Mouse (Mus musculus) liver, embryonic 14.5 days (tissue): Measurements from ENCODE around the gene Arhgap10.

Source experiments
- CTCF ChIP-seq: IDR thresholded peaks from 2 replicates; pipeline ENCODE4 v1.5.1; 2016; ENCODE audit warnings: antibody characterized with exemption, low read depth, control low read depth
- EP300 ChIP-seq: IDR thresholded peaks from 2 replicates; pipeline ENCODE4 v1.6.1; 2016; ENCODE audit warnings: antibody characterized with exemption, low read depth

DNA sequence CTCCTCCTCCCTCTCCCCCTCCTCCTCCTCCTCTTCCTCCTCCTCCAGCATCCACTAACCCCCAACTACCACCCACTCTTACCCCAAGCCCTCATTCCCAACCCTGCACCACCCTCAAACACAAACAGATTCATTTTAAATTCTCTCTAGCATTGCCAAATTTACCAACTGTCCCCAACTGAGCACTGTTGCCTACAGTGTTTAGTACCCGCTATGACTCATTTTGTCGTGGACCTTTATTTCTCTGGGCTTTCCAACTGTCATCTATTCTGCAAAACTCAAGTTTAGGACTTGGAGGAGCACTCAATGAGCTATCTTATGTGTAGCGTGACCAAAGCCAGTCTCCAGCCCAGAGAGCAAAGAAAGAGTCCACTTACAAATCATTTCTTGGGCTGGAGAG lies 115.8 kb downstream of the Arhgap10 start:
- TF ChIP-seq CTCF (no peak), EP300 (no peak)
